Mouse (Mus musculus) MEL (cell line): ENCODE data around the gene Unc13d. TPM values are rescaled to one million over a fixed set of nuclear protein-coding genes. Genes with fewer than 3 reads are reported as not detected.

ENCODE experiments used
- DNase-seq: peaks from one replicate; pipeline ENCODE4 v3.0.0; 2011; ENCODE audit warnings: low read depth, low spot score
- H3K27ac ChIP-seq: 2 replicates; pipeline ENCODE4 v1.5.1; 2012; ENCODE audit warnings: low read depth, mild to moderate bottlenecking, control low read depth, low read length, moderate library complexity; ENCODE audit not compliant: control insufficient read depth
- H3K27me3 ChIP-seq, 2 experiments: fragments of 150-350 bp in 1 of 2; sonication (generic) in 1 of 2; 2 replicates each; pipeline ENCODE4 v1.6.1; 2012; ENCODE audit warnings: low read length in 2 of 2, mild to moderate bottlenecking in 2 of 2, improper control_type of control experiment in 1 of 2, moderate library complexity in 1 of 2; ENCODE audit not compliant: insufficient read depth in 2 of 2, control insufficient read depth in 1 of 2
- H3K36me3 ChIP-seq, 2 experiments: 2 replicates each; pipeline ENCODE4 v1.6.1; 2012 to 2014; ENCODE audit warnings: low read length in 2 of 2, improper control_type of control experiment in 1 of 2, inconsistent platforms in 1 of 2, mild to moderate bottlenecking in 1 of 2; ENCODE audit not compliant: insufficient read depth in 2 of 2, control insufficient read depth in 1 of 2
- H3K4me1 ChIP-seq, 2 experiments: fragments of 150-350 bp in 1 of 2; sonication (generic) in 1 of 2; 2 replicates each; pipeline ENCODE4 v1.6.1; 2012; ENCODE audit warnings: low read length in 2 of 2, improper control_type of control experiment in 1 of 2, mild to moderate bottlenecking in 1 of 2; ENCODE audit not compliant: insufficient read depth in 2 of 2, control insufficient read depth in 1 of 2
- H3K4me3 ChIP-seq, 2 experiments: fragments of 150-350 bp in 1 of 2; sonication (generic) in 1 of 2; 2 replicates each; pipeline ENCODE4 v1.5.1; 2012; ENCODE audit warnings: low read depth in 2 of 2, low read length in 2 of 2, mild to moderate bottlenecking in 2 of 2, moderate library complexity in 2 of 2, control low read depth in 1 of 2, improper control_type of control experiment in 1 of 2; ENCODE audit not compliant: control insufficient read depth in 1 of 2, insufficient read depth in 1 of 2
- H3K79me2 ChIP-seq: 2 replicates; pipeline ENCODE4 v1.6.1; 2012; ENCODE audit warnings: mild to moderate bottlenecking, low read length, moderate library complexity; ENCODE audit not compliant: control insufficient read depth, poor library complexity, insufficient read depth
- H3K9ac ChIP-seq: 2 replicates; pipeline ENCODE4 v1.6.1; 2012; ENCODE audit warnings: low read depth, mild to moderate bottlenecking, control low read depth, low read length, moderate library complexity; ENCODE audit not compliant: control insufficient read depth, poor library complexity, severe bottlenecking
- H3K9me3 ChIP-seq: fragments of 150-350 bp; sonication (generic); replicated peaks from 2 replicates; pipeline ENCODE4 v1.6.1; 2012; ENCODE audit warnings: mild to moderate bottlenecking, low read length, improper control_type of control experiment, moderate library complexity; ENCODE audit not compliant: insufficient read depth
- BHLHE40 ChIP-seq: IDR thresholded peaks from 2 replicates; pipeline ENCODE4 v1.6.1; 2012; ENCODE audit warnings: low read depth, mild to moderate bottlenecking, inconsistent platforms, low read length, improper control_type of control experiment, borderline replicate concordance
- CHD1 ChIP-seq: IDR thresholded peaks from 2 replicates; pipeline ENCODE4 v1.6.1; 2012; ENCODE audit warnings: low read depth, mild to moderate bottlenecking, inconsistent platforms, low read length, improper control_type of control experiment
- CHD2 ChIP-seq: IDR thresholded peaks from 2 replicates; pipeline ENCODE4 v1.6.1; 2011; ENCODE audit warnings: low read length, improper control_type of control experiment
- CTCF ChIP-seq, 3 experiments: IDR thresholded peaks in 2 of 3; conservative IDR thresholded peaks in 1 of 3; 2 replicates each; pipeline ENCODE4 v1.5.1; 2011 to 2012; ENCODE audit warnings: low read length in 3 of 3, low read depth in 2 of 3, mild to moderate bottlenecking in 2 of 3, improper control_type of control experiment in 1 of 3, inconsistent platforms in 1 of 3, mixed read lengths in 1 of 3, moderate library complexity in 1 of 3; ENCODE audit not compliant: control insufficient read depth in 1 of 3, insufficient read depth in 1 of 3, poor library complexity in 1 of 3, severe bottlenecking in 1 of 3
- E2F4 ChIP-seq: IDR thresholded peaks from 2 replicates; pipeline ENCODE4 v1.6.1; 2011; ENCODE audit warnings: low read depth, low read length, improper control_type of control experiment, borderline replicate concordance
- ELF1 ChIP-seq: IDR thresholded peaks from 2 replicates; pipeline ENCODE4 v1.6.1; 2014; ENCODE audit warnings: low read depth, mild to moderate bottlenecking, inconsistent platforms, low read length, improper control_type of control experiment, moderate library complexity
- EP300 ChIP-seq, 2 experiments: IDR thresholded peaks; 2 replicates each; pipeline ENCODE4 v1.6.1; 2011; ENCODE audit warnings: improper control_type of control experiment in 2 of 2, low read length in 2 of 2, low read depth in 1 of 2, mild to moderate bottlenecking in 1 of 2
- ETS1 ChIP-seq: IDR thresholded peaks from 2 replicates; pipeline ENCODE4 v1.6.1; 2012; ENCODE audit warnings: low read depth, mild to moderate bottlenecking, inconsistent platforms, low read length, improper control_type of control experiment, moderate library complexity
- GABPA ChIP-seq: IDR thresholded peaks from 2 replicates; pipeline ENCODE4 v1.6.1; 2012; ENCODE audit warnings: low read depth, mild to moderate bottlenecking, inconsistent platforms, low read length, improper control_type of control experiment, moderate library complexity
- GATA1 ChIP-seq: IDR thresholded peaks from 2 replicates; pipeline ENCODE4 v1.6.1; 2011; ENCODE audit warnings: low read depth, low read length, improper control_type of control experiment
- HCFC1 ChIP-seq: IDR thresholded peaks from 2 replicates; pipeline ENCODE4 v1.6.1; 2012; ENCODE audit warnings: low read depth, mild to moderate bottlenecking, inconsistent platforms, low read length, improper control_type of control experiment, moderate library complexity
- JUND ChIP-seq: IDR thresholded peaks from 2 replicates; pipeline ENCODE4 v1.6.1; 2011; ENCODE audit warnings: low read depth, mild to moderate bottlenecking, improper control_type of control experiment, low read length
- KAT2A ChIP-seq: conservative IDR thresholded peaks from 2 replicates; pipeline ENCODE4 v1.6.1; 2012; ENCODE audit warnings: low read depth, low read length, improper control_type of control experiment, inconsistent platforms
- MAX ChIP-seq: IDR thresholded peaks from 2 replicates; pipeline ENCODE4 v1.6.1; 2011; ENCODE audit warnings: low read length, improper control_type of control experiment
- MAZ ChIP-seq: IDR thresholded peaks from 2 replicates; pipeline ENCODE4 v1.6.1; 2012; ENCODE audit warnings: low read depth, mild to moderate bottlenecking, inconsistent platforms, low read length, improper control_type of control experiment
- MXI1 ChIP-seq: IDR thresholded peaks from 2 replicates; pipeline ENCODE4 v1.6.1; 2011; ENCODE audit warnings: mild to moderate bottlenecking, low read depth, low read length, improper control_type of control experiment
- MYC ChIP-seq: IDR thresholded peaks from 2 replicates; pipeline ENCODE4 v1.6.1; 2011; ENCODE audit warnings: low read depth, mild to moderate bottlenecking, low read length, improper control_type of control experiment, moderate library complexity
- NRF1 ChIP-seq: IDR thresholded peaks from 2 replicates; pipeline ENCODE4 v1.6.1; 2014; ENCODE audit warnings: low read depth, mild to moderate bottlenecking, inconsistent platforms, low read length, improper control_type of control experiment, moderate library complexity; ENCODE audit not compliant: poor library complexity, insufficient read depth, severe bottlenecking
- POLR2A ChIP-seq, 2 experiments: IDR thresholded peaks; 2 replicates each; pipeline ENCODE4 v1.6.1; 2011 to 2012; ENCODE audit warnings: low read length in 2 of 2, mild to moderate bottlenecking in 2 of 2, control low read depth in 1 of 2, improper control_type of control experiment in 1 of 2, low read depth in 1 of 2, moderate library complexity in 1 of 2; ENCODE audit not compliant: control insufficient read depth in 1 of 2, insufficient read depth in 1 of 2, poor library complexity in 1 of 2
- POLR2AphosphoS2 ChIP-seq: IDR thresholded peaks from 2 replicates; pipeline ENCODE4 v1.6.1; 2011; ENCODE audit warnings: low read length, improper control_type of control experiment
- SIN3A ChIP-seq: IDR thresholded peaks from 2 replicates; pipeline ENCODE4 v1.6.1; 2012; ENCODE audit warnings: low read length, improper control_type of control experiment, inconsistent platforms
- TBP ChIP-seq: IDR thresholded peaks from 2 replicates; pipeline ENCODE4 v1.8.0; 2011; ENCODE audit warnings: low read depth, low read length, improper control_type of control experiment
- TCF12 ChIP-seq: IDR thresholded peaks from 2 replicates; pipeline ENCODE4 v1.6.1; 2014; ENCODE audit warnings: low read depth, mild to moderate bottlenecking, inconsistent platforms, low read length, improper control_type of control experiment, moderate library complexity
- UBTF ChIP-seq: IDR thresholded peaks from 2 replicates; pipeline ENCODE4 v1.6.1; 2012; ENCODE audit warnings: low read depth, mild to moderate bottlenecking, inconsistent platforms, low read length, improper control_type of control experiment, moderate library complexity, borderline replicate concordance; ENCODE audit not compliant: insufficient read depth
- USF1 ChIP-seq: IDR thresholded peaks from 2 replicates; pipeline ENCODE4 v1.6.1; 2014; ENCODE audit warnings: low read depth, mild to moderate bottlenecking, inconsistent platforms, low read length, improper control_type of control experiment, moderate library complexity
- USF2 ChIP-seq, 2 experiments: IDR thresholded peaks; 2 replicates each; pipeline ENCODE4 v1.6.1; 2011 to 2012; ENCODE audit warnings: improper control_type of control experiment in 2 of 2, low read length in 2 of 2, borderline replicate concordance in 1 of 2, inconsistent platforms in 1 of 2, low read depth in 1 of 2, mild to moderate bottlenecking in 1 of 2; ENCODE audit not compliant: insufficient read depth in 1 of 2
- ZC3H11A ChIP-seq: IDR thresholded peaks from 2 replicates; pipeline ENCODE4 v1.6.1; 2012; ENCODE audit warnings: low read depth, mild to moderate bottlenecking, inconsistent platforms, low read length, improper control_type of control experiment
- ZKSCAN1 ChIP-seq: IDR thresholded peaks from 2 replicates; pipeline ENCODE4 v1.6.1; 2012; ENCODE audit warnings: low read depth, mild to moderate bottlenecking, inconsistent platforms, low read length, improper control_type of control experiment, moderate library complexity
- polyA plus RNA-seq, 2 experiments: library from polyadenylated mRNA; stranded (reverse) in 1 of 2; unstranded in 1 of 2; fragments of >175 nt in 1 of 2; fragments of >200 nt in 1 of 2; gene quantifications; 2 replicates each; pipeline versions ENCODE4 v1.2.1 to v1.2.4; 2012; ENCODE audit warnings: low replicate concordance in 2 of 2, low read depth in 1 of 2; ENCODE audit not compliant: insufficient read length in 2 of 2, insufficient read depth in 1 of 2, missing spikeins in 1 of 2
- total RNA-seq: library from RNA; depleted of rRNA; stranded (reverse); fragments of 300-350 nt; gene quantifications from 2 replicates; pipeline ENCODE4 v1.2.3, GENCODE M21; 2012

Gene Unc13d
- total and polyA plus RNA-seq, 3 experiments: 115 to 146 TPM; not detected in 1

DNA sequence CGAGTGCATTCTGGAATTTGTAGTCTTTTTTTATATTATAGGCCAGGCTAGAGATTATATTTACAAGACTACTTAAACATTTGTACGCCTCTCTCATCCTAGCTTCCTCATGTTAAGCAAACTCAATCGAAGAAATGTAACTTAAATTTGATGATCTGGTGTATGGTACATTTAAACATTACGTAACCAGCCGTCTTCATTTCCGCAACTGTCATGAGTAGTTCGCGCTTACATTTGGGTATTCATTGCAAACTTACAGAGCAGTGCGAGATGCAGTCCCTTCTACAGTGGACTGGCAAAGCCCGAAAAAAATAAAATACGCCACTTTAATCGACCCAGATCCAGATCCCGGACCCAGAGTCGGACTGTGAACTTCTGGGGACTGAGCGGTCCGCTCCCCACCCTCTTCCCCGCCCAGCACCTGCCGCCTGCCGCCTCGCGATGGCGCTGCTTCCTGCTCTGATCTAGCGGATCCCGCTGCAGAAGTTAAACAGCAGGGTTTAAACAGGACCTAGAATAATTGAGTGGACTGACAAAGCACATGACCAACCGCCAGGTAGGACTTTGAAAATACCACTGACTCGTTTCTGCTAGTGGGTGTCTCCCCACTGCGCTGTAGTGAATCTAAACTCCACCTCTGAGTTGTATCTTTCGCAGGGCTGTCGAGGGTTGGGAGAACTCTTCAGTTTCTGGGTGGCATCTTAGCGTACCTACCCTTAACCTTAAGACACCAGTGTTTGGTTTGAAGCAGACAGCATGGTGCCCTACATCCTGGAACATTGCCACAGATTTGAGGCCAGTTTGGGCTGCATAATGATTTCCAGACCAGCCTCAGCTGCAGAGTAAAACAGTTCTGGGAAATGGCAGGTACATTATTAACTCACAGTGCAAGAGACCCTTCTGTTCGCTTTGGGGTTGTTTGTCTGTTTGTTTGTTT, 9.7 kb upstream of the Unc13d start (continued):
- TF ChIP-seq ZKSCAN1 (no peak), USF1 (peak; percentile 81), CTCF (IDR thresholded peaks at IDR 0.05 in 2 of 3, conservative IDR thresholded peaks at IDR 0.05 in 1 of 3; ENCODE audit: control insufficient read depth in 1 of 3, insufficient read depth in 1 of 3, low read depth in 2 of 3, low read length in 3 of 3, poor library complexity in 1 of 3, severe bottlenecking in 1 of 3) (peak; percentile 66 to 96 (median 95)), CHD1 (no peak), JUND (no peak), MAZ (peak; percentile 94; the same call in 1 of the 2 replicates), POLR2AphosphoS2 (no peak), GATA1 (no peak), USF2 (IDR thresholded peaks at IDR 0.05; ENCODE audit: borderline replicate concordance in 1 of 2, insufficient read depth in 1 of 2, low read depth in 1 of 2, low read length in 2 of 2) (no peak), ELF1 (peak; percentile 54), EP300 (IDR thresholded peaks at IDR 0.05; ENCODE audit: low read depth in 1 of 2, low read length in 2 of 2) (0 out of 4 replicates have a peak, but pooled peaks of 1 of the 2 experiments have one; percentile 5), TBP (peak; percentile 51), E2F4 (no peak)

DNA sequence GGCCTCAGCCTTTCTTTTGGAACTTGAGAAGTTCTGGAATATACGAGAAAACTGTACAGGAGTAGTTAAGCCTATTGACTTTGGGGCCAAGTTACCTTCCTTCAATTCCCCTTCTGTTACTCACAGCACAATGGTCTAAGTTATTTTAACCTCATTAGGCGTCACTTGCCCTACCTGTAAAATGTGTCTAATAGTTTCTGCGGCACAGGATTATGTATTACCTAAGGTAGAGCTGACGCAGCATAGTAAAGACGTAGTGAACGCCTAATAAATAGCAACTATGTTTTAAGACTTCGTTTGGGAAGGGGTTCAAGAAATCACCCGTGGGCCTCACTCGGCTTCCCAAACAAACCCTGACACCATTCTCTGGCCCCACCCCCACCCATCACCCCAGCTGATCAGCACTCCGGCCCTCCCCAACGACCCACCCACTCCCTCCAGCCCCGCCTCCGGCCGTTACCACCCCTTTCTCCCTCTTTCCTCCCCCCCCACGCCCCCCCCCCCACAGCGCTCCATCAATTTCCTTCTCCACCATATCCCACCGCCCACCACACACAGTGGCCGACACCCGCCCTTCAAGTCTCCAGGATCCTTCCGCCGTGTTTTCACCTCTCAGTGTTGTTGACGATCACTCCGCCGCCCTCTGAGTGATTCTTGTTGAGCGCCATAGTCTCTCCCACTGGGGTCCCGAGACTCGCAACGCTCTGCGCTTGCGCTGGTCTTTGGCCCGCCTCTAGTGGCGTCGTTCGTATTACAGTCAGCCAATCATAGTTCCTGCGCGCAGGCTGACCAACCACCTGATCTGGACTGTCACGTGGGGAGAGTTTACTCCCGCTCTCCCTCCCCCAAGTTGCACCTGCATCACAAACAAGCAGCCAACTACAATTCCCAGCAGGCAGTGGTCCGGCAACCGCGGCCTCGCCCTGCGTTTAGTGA, 8.8 kb upstream of the Unc13d start, which contains the start of gene Wbp2:
Wbp2 (minus strand) TSS at position 738 of the 936 bp plus-strand sequence.
- Histone ChIP-seq H3K27me3 (no peaks in the 10 kb centered on the region), H3K9ac (peak within 1 kb of the TSS; percentile 86), H3K9me3 (no peaks in the 10 kb centered on the region), H3K4me1 (peaks cover 10 to 39% of the 10 kb centered on the region in 2 experiments), H3K27ac (peak within 1 kb of the TSS; percentile 93), H3K4me3 (peak within 1 kb of the TSS; percentile 53 to 78), H3K36me3 (peaks cover 0 to 36% of the 10 kb centered on the region in 2 experiments; a peak in 2 of 4 replicates), H3K79me2 (peaks cover 9% of the 10 kb centered on the region)
- peak; percentile 100 for DNase-seq
- TF ChIP-seq ETS1 (peak; percentile 69), MYC (peak; percentile 93), ELF1 (peak; percentile 74), GABPA (no peak), TCF12 (peak; percentile 75), MAX (peak; percentile 99), USF2 (IDR thresholded peaks at IDR 0.05; ENCODE audit: borderline replicate concordance in 1 of 2, insufficient read depth in 1 of 2, low read depth in 1 of 2, low read length in 2 of 2) (peak; percentile 89 to 97), HCFC1 (peak; percentile 98), CTCF (IDR thresholded peaks at IDR 0.05 in 2 of 3, conservative IDR thresholded peaks at IDR 0.05 in 1 of 3; ENCODE audit: control insufficient read depth in 1 of 3, insufficient read depth in 1 of 3, low read depth in 2 of 3, low read length in 3 of 3, poor library complexity in 1 of 3, severe bottlenecking in 1 of 3) (no peak), CHD2 (peak; percentile 54; the same call in 1 of the 2 replicates), USF1 (peak; percentile 100), POLR2A (IDR thresholded peaks at IDR 0.05; ENCODE audit: control insufficient read depth in 1 of 2, insufficient read depth in 1 of 2, low read depth in 1 of 2, low read length in 2 of 2, poor library complexity in 1 of 2) (peak; percentile 59 to 81), ZKSCAN1 (no peak), ZC3H11A (no peak), MXI1 (peak; percentile 75), BHLHE40 (peak; percentile 93), EP300 (IDR thresholded peaks at IDR 0.05; ENCODE audit: low read depth in 1 of 2, low read length in 2 of 2) (peak in 1 of 2 experiments; percentile 21; a peak in 1 of 4 replicates), KAT2A (peak; percentile 98), UBTF (no peak), SIN3A (peak; percentile 80), MAZ (peak; percentile 89), TBP (peak; percentile 49; the same call in 1 of the 2 replicates), E2F4 (peak; percentile 72), NRF1 (peak; percentile 99)
